Mouse (Mus musculus) frontal cortex, postnatal 14 days (tissue): ENCODE measurements around the gene Rln3.

Source experiments
- DNase-seq, 2 experiments: peaks; one replicate each; pipeline ENCODE4 v3.0.0; 2022; ENCODE audit warnings: low spot score in 2 of 2

Rln3 gene

GRCm38 (mm10) chr8:83996567-83997505, 48.0 kb downstream of the Rln3 start:
- peak; percentile 47 to 64 for DNase-seq

GRCm38 (mm10) chr8:83995973-83996372, 48.8 kb downstream of the Rln3 start:
- no peak for DNase-seq

- no peak for DNase-seq
Observed at GRCm38 (mm10) chr8:83994030-83994429, 50.8 kb downstream of the Rln3 start.
